Mouse (Mus musculus) ES-Bruce4 (cell line): ENCODE results near the gene Rab3a.

ENCODE experiments used
- CTCF ChIP-seq: IDR thresholded peaks from one replicate; pipeline ENCODE4 v1.8.1; 2011; ENCODE audit warnings: low read depth, low read length
- EP300 ChIP-seq: IDR thresholded peaks from 2 replicates; pipeline ENCODE4 v1.6.1; 2011; ENCODE audit warnings: low read depth, low read length; ENCODE audit not compliant: insufficient read depth
- POLR2A ChIP-seq: IDR thresholded peaks from one replicate; pipeline ENCODE4 v1.8.1; 2011; ENCODE audit warnings: low read length; ENCODE audit not compliant: insufficient read depth

DNA sequence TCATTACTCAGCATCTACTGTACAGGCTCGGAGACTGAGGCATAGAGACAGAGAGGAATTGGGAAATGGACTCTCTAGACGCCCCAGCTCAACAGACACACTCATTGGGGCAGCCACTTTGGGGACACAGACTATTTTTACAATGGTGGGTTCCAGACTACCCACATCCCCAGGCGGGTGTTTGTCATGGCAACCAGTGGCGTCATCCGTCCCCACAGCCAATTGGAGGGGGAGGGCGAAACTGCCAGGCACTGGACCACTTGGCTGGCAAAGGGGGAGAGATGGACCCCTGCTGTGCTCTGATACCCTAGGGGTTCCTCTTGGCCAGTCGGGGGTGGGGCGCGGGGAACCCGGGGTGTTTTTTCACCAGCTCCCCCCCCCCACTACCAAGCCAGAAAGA, 46.2 kb downstream of the Rab3a start:
- TF ChIP-seq EP300 = no peak
- no peak for TF ChIP-seq CTCF
- TF ChIP-seq POLR2A = no peak
